Comparison of ENCODE assay signal across 10 mouse cellular contexts in the genomic region with DNA sequence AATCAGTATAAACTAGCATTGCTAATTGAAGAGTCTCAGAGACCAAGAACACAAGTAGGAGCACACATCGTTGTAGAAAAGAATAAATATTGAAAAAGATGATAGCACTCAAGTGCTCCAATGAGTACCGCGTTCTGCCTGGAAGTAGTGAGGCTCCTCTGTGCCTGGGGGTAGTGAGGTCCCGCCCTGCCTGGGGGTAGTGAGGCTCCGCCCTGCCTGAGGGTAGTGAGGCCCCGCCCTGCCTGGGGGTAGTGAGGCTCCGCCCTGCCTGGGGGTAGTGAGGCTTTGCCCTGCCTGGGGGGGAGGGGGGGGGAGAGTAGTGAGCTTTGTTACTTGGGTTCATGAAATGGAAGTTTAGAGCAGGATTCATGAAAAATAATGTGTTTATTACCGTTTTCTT. TPM values are rescaled to one million over a fixed set of nuclear protein-coding genes. Genes with fewer than 3 reads are reported as not detected.
A peak's percentile ranks its signal among the peaks of the same experiment; 100 is the strongest.
DNase-seq lines count a peak whose midpoint lies in the region; ATAC-seq and TF ChIP-seq lines count a peak whose summit lies in the region.
"Had no signal": no experiment of that assay in that cellular context is flagged by ENCODE, and none has a peak within 500 bp of the region (broad histone marks: within the 10 kb centered on the region; RNA-seq: fewer than 3 reads in every experiment).

No protein-coding gene starts in this region.

- no peak overlapping the region for H3K27ac ChIP-seq in lung, embryonic 14.5 days (ENCODE audit: low read depth)
- H3K27ac ChIP-seq in forebrain, postnatal 0 days (ENCODE audit: low read depth, low read length) = no peak overlapping the region
- H3K27ac ChIP-seq: hindbrain, postnatal 0 days had no signal

- TF ChIP-seq CTCF in lung, embryonic 14.5 days (IDR thresholded peaks at IDR 0.05; ENCODE audit: low read depth) = no peak
- no peak for TF ChIP-seq CTCF in forebrain, postnatal 0 days (IDR thresholded peaks at IDR 0.05; ENCODE audit: low read depth)

- DNase-seq in ovary, postnatal 36 days (ENCODE audit: low spot score) = peak; percentile 12
- DNase-seq in ovary, postnatal 10 days (ENCODE audit: low spot score) = no peak
- DNase-seq in c-Kit-positive CD71-positive TER-119-positive erythroid progenitor cells, embryonic 14.5 days (ENCODE audit: low spot score) = peak; percentile 52
- DNase-seq in lung, embryonic 14.5 days = no peak
- peak; percentile 90 for DNase-seq in thymus, postnatal 4 days
- DNase-seq in forebrain, postnatal 0 days = no peak
- no peak for DNase-seq in cerebellum, adult 9-11 months

- 83% methylated on average over 8 of the region's 8 CpGs for WGBS in lung, embryonic 14.5 days
- 85% methylated on average over 8 of the region's 8 CpGs for WGBS in forebrain, postnatal 0 days

- no peaks in the 10 kb centered on the region for H3K4me1 ChIP-seq in lung, embryonic 14.5 days (ENCODE audit: insufficient read depth)
- H3K4me1 ChIP-seq in forebrain, postnatal 0 days (ENCODE audit: insufficient read depth) = no peaks in the 10 kb centered on the region

- H3K9me3 ChIP-seq in lung, embryonic 14.5 days (ENCODE audit: low read depth, low read length) = no peaks in the 10 kb centered on the region
- no peaks in the 10 kb centered on the region for H3K9me3 ChIP-seq in forebrain, postnatal 0 days (ENCODE audit: low read length)
- H3K9me3 ChIP-seq: megakaryocyte, embryonic 14.5 days had no signal

- peaks cover 28% of the 10 kb centered on the region for H3K36me3 ChIP-seq in lung, embryonic 14.5 days (ENCODE audit: insufficient read depth)
- no peaks in the 10 kb centered on the region for H3K36me3 ChIP-seq in forebrain, postnatal 0 days (ENCODE audit: insufficient read depth)

- H3K4me2 ChIP-seq in lung, embryonic 14.5 days = no peak overlapping the region
- no peak overlapping the region for H3K4me2 ChIP-seq in forebrain, postnatal 0 days (ENCODE audit: low read depth)

- no peak overlapping the region for H3K9ac ChIP-seq in lung, embryonic 14.5 days
- no peak overlapping the region for H3K9ac ChIP-seq in forebrain, postnatal 0 days

- H3K4me3 ChIP-seq in lung, embryonic 14.5 days (ENCODE audit: low read depth, low read length) = no peak overlapping the region
- H3K4me3 ChIP-seq in forebrain, postnatal 0 days (ENCODE audit: low read depth, low read length) = no peak overlapping the region
- H3K4me3 ChIP-seq: erythroblast, embryonic 14.5 days; megakaryocyte, embryonic 14.5 days had no signal

- ATAC-seq in lung, embryonic 14.5 days (ENCODE audit: insufficient read depth) = peak; percentile 62; the same call in 1 of the 2 replicates
- ATAC-seq in forebrain, postnatal 0 days = no peak
- ATAC-seq: hindbrain, postnatal 0 days had no signal

- no peaks in the 10 kb centered on the region for H3K27me3 ChIP-seq in lung, embryonic 14.5 days (ENCODE audit: insufficient read depth, low read length)
- H3K27me3 ChIP-seq in forebrain, postnatal 0 days (ENCODE audit: insufficient read depth, low read length) = no peaks in the 10 kb centered on the region
- H3K27me3 ChIP-seq: megakaryocyte, embryonic 14.5 days had no signal

RNA-seq across cellular contexts. Expression of gene Usp25, which starts 46.7 kb away (rescaled TPM):
- 25.8 and 26.4 TPM in 2 replicates for polyA plus RNA-seq in lung, embryonic 14.5 days (2014; fragmentation: Nextera tagmentation; extraction: Ambion mirVana)
- 16.4 and 18.6 TPM in 2 replicates for total RNA-seq in forebrain, postnatal 0 days (2014; rRNA removed)
- polyA plus RNA-seq in forebrain, postnatal 0 days (2015; fragmentation: Nextera tagmentation; extraction: Ambion mirVana) = 5.1 and 7.9 TPM in 2 replicates

Comparison
In these comparisons a context has a peak if more than half of its experiments do, and no peak if none do; other contexts are left out.
1. DNase-seq: peak in ovary, postnatal 36 days (single experiment), c-Kit-positive CD71-positive TER-119-positive erythroid progenitor cells, embryonic 14.5 days (single experiment) and thymus, postnatal 4 days (single experiment); none in ovary, postnatal 10 days (single experiment), lung, embryonic 14.5 days (single experiment), forebrain, postnatal 0 days (single experiment) and cerebellum, adult 9-11 months (single experiment).